Mouse (Mus musculus) ovary, postnatal 36 days (tissue): ENCODE measurements around the gene Skap2.

Experiments
- DNase-seq: peaks from one replicate; pipeline ENCODE4 v3.0.0; 2022; ENCODE audit warnings: low spot score, mixed read lengths

The Skap2 gene

DNA sequence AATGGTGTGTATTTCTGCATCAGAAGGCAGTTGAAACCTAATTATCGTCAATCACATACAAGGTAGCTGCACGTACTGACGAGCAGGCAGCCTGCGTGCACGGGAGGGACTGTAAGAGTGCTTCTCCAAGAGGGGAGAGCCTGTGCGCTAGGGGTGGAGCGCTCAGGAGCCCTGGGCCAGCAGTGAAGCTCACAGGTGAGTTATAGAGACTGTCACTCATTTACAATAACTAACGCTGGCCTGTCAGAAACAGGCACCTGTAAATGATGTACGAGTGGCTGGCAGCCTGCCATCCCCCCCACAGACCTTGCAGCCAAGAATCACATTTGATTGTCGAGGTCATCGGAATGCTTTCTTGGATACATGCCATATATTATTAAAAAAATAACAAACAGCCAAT is 168.2 kb downstream of the Skap2 start:
- peak; percentile 21 for DNase-seq

DNA sequence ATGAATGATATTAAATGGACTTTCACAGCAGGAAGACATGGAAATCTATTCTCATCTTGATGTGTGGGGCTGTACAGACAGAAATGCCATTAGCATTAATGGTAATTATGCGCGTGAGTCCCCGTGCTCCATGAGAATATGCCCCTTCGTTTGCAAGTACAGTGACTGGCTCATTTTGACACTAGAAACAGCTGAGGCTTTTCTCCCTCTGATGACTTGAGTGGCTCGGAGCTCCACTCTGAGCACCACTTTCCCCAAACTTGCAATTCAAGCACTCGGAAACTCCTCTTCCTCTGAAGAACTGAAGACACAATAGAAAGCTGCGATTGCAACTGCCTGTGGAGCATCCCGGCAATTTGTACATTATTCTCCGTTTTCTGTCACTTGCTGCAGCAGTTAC is 169.3 kb downstream of the Skap2 start:
- DNase-seq, result no peak

DNA sequence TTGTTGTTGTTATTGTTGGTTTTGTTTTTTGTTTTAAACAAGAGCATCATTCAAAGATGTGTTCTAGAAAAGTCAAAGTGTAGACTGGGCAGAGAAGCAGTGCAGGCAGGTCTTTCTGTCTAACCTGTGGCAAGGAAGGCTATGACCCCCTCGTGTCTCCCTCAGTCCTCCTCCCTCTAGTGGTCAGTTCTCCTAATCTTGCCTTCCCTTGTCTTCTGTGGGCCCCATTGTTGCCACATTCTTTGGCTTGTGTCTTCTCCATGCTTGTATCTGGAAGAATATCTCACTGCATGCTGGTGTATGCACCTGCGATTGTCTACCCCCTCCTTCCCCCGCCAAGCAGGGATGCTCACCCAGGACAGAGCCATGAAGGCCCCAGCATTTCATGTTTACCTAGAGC is 174.2 kb downstream of the Skap2 start:
- no peak for DNase-seq

DNA sequence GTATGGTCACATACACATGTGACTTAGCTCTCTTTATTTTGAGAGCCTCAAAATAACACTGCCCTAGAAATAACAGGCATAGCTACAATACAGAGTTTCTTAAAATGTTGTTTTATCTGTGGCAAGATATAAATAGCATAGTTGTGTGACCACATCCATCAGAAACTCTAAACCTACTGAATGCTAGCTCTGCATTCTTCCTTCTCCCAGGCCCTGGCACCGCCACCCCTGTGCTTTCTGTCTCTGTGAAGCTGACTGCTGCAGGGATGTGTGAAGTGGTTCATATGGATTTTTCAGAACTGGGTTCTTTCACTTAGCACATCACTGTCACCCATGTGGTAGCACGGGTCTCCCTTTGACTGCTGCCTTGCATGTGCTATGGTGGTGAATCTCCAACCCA is 179.0 kb downstream of the Skap2 start:
- no peak for DNase-seq

DNA sequence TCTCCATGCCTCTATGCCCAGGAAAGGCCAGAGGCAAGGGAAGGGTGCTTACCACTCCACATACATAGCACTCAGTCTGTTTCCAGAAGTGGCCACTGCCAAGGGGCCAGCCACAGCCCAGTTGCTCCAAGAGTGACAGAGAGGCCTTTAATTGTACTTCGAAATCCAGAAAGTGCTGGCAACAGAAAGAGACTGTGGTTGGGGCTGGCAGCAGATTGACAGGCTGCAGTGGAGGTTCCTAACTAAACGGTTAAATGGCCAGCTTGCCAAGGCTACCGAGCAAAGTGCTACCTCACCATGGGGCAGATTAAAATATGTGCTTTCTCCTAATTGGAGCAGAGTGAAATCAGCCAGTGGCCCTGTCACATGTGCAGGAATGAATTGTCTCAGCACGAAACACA is 186.7 kb downstream of the Skap2 start:
- DNase-seq, result no peak

DNA sequence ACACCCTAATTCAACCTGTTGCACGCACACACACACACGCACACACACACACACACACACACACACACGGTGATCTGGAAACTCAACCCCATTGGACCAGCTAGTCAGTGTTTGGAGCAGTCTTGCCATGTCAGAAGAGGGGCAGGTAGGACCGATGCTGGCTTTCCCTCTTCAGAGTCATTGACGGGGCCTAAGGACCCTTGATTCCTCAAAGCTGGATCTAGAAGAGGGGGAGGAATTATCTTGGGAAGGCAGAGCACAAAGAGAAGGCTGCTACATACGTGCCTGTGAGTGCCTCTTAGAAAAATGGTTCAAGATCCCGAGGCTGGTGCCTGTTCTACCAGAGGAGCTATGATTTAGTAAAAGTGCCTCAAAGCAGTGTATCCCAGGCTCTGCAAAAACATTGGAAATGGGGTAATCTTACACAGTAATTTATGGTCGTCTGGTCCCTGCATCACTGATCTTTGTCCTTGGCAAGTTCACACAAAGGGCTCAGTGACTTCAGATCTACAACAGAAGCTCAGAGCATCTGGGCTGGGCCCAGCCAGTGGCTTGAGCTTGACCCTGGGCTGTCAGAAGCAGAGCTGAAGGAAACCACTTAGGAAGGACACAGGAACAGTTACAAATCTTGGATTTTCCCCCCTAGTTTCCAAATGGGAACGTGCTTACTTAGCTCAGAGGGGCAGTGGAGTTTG is 188.1 kb downstream of the Skap2 start:
- no peak for DNase-seq

DNA sequence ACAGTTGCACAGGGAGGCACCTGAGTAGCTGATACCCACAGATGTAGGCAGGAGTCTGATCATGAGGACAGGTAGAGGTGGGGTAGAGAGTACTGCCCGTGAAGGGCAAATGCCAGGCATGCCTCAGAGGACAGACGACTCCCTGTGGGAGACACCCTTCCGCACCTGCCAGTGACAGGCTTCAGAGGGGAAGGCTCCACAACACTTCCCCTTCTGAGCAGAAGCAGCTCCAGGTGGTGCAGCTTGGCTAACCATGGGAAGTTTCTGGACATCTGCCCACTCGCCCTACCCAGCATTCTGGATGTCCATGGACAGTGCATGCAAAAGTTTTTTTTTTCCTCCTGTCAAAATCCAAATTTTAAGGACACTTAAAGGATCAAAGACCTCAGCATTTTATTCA is 190.3 kb downstream of the Skap2 start:
- no peak for DNase-seq

DNA sequence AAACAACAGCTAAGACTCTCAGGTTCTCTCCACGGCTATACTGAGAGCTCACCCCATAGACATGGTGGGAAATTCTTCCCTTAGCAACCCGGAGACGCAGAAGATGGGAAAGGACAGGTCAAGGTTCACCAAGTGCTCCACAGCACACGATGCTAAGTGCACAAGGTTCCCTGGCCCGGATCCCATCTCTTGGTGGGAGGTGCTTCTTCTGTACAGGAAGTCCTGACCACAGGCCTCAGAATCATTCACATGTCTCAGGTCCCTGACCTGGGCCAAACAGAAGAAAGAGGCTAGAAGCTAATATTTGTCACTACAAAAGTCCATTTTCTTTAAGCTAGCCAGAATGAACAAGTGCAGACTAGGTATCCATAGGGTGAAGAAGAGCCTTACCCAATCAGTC is 191.5 kb downstream of the Skap2 start:
- DNase-seq, result no peak

DNA sequence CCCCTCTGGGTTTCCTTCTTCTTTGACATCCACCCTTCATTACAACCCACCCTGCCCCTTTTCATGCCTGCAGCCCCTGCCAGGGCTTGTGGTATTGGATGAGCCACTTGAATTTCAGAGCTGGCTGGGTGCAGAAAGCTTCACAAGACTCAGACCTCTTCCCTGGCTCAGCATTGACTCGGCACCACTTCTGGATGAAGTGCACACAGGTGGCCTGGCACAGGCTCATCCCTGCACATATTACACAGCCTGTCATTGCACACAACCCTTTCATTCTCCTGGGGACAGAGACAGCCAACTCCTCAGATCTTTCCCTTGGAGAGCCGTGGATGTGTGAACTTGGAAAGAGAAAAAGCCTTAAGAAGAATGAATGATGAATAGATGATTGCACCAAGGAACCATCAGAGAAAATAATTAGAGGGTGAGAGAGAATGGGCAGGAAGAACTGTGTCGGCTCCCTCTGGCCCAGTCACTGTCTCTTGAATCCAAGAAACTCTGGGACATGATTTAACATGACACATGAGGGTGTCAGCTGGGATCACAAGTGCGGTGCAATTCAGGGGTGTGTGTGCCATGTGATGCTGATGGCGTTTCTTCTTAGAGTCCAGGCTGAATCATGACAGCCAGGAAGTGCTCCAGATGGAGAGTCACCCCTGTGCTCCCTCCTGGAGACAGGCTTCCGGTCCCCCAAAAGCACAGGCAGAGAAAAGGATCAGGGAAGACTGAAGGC is 195.3 kb downstream of the Skap2 start:
- DNase-seq, result no peak

DNA sequence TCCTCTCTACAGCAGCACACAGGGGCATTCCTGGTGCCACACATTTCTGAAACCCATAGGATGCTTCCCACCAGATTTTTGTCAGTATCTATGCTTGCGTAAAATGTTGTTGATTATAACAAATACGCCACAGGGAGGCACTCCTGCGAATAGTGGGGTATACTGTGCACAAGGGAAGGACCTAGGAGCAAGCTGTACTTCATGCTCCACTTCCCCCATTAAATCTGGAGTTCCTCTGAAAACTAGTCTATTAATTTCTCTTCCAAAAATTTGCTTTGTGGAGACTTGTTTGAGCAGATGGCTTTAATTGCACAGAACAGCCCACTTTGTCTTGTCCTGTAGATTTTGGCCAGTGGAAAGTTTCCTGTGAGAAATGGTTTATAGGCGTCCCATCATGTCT is 201.4 kb downstream of the Skap2 start:
- no peak for DNase-seq

DNA sequence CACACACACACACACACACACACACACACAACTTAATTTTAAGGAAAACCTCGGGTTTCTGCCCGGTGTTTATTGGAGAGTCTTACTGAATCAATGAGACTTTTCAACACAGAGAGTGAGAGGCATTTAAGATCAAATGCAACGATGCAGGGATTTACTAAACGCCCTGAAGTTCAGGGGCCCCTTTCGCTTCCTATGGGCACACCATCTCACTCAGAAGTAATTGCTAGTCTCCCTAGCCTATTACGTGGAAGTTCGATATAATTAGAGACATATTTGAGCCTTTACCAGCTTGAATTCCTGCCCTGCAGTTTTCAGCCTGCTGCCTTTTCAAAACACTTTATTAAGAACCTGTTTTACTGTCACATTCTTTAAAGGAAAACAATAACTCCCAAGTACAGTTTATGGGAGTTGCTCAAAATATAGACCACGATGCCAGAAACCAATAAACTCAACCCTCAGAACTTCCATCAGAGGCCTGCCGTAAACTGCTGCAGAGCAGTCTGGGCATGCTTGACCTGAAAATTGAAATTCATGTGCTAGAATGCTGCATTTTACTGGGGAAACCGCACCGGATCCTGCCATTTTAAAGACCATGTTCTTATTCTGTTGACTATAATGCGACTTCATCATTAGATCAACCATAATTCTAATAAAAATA is 203.1 kb downstream of the Skap2 start:
- DNase-seq, result no peak

DNA sequence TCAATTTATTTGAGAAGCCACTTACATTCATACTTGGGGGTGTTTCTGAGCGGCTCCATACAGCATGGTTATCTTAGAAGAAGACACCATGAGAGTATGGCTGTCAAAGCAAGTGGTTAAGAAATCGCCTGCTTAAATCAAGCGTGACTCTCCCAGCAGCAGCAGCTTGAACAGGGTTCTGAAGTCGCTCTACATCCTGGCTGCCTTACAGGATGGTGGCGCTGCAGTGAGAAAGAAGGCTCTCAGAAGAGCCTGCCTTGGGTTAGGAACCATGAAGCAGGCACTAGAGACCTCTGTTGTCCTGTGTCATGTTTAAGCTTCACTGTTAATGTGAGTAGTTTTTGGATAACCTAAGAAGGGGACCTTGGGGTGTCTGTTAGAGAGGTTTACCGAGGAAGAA is 204.3 kb downstream of the Skap2 start:
- no peak for DNase-seq
